Mouse (Mus musculus) T-helper 17 cell (primary cell): ENCODE results near the gene Plxnc1.

ENCODE experiments used
- in situ Hi-C, 2 experiments: fragments of 300-600 bp; cut with MboI, MseI; formaldehyde crosslinking; loops; 1 replicate in 1 of 2; 2 replicates in 1 of 2; pipeline ENCODE4 v1.15.1; 2025; ENCODE audit warnings: high pct_unique_total_duplicates in 2 of 2

Gene Plxnc1

GRCm38 (mm10) chr10:94827325-94827724, 117.3 kb downstream of the Plxnc1 start:
- in situ Hi-C loops, result loop anchor here in 1 of 2 experiments (10.0 kb wide), 1 partner anchor 117 kb away; the partner anchor contains the start of gene Plxnc1

GRCm38 (mm10) chr10:94826436-94826835, 118.2 kb downstream of the Plxnc1 start:
- in situ Hi-C loops, result loop anchor here in 1 of 2 experiments (10.0 kb wide), 1 partner anchor 118 kb away; the partner anchor contains the start of gene Plxnc1

- in situ Hi-C loops, result loop anchor here in 1 of 2 experiments (10.0 kb wide), 1 partner anchor 119 kb away; the partner anchor contains the start of gene Plxnc1
Observed at GRCm38 (mm10) chr10:94825951-94826350, 118.7 kb downstream of the Plxnc1 start.

- in situ Hi-C loops, result loop anchor here in 1 of 2 experiments (10.0 kb wide), 1 partner anchor 121 kb away; the partner anchor contains the start of gene Plxnc1
Observed at GRCm38 (mm10) chr10:94823971-94824760, 120.5 kb downstream of the Plxnc1 start.

GRCm38 (mm10) chr10:94818781-94819665, 125.6 kb downstream of the Plxnc1 start:
- in situ Hi-C loops, result no loop called here

GRCm38 (mm10) chr10:94818127-94818526, 126.5 kb downstream of the Plxnc1 start:
- in situ Hi-C loops, result no loop called here

- in situ Hi-C loops, result no loop called here
Observed at GRCm38 (mm10) chr10:94811907-94812851, 132.5 kb downstream of the Plxnc1 start.

GRCm38 (mm10) chr10:94809946-94810472, 134.6 kb downstream of the Plxnc1 start:
- in situ Hi-C loops, result loop anchor here (5.0 kb wide), 1 partner anchor 1697 kb away; no protein-coding TSS in a partner anchor

GRCm38 (mm10) chr10:94808275-94808674, 136.4 kb downstream of the Plxnc1 start:
- in situ Hi-C loops, result loop anchor here (5.0 kb wide), 1 partner anchor 1699 kb away; no protein-coding TSS in a partner anchor

GRCm38 (mm10) chr10:94807323-94807722, 137.3 kb downstream of the Plxnc1 start:
- in situ Hi-C loops, result loop anchor here (5.0 kb wide), 1 partner anchor 1700 kb away; no protein-coding TSS in a partner anchor

GRCm38 (mm10) chr10:94804909-94805220, 139.8 kb downstream of the Plxnc1 start:
- in situ Hi-C loops, result loop anchor here (5.0 kb wide), 1 partner anchor 1702 kb away; no protein-coding TSS in a partner anchor

GRCm38 (mm10) chr10:94804029-94804908, 140.4 kb downstream of the Plxnc1 start:
- in situ Hi-C loops, result no loop called here

GRCm38 (mm10) chr10:94800677-94801354, 143.8 kb downstream of the Plxnc1 start:
- in situ Hi-C loops, result no loop called here

GRCm38 (mm10) chr10:94799485-94800239, 145.0 kb downstream of the Plxnc1 start:
- in situ Hi-C loops, result no loop called here

GRCm38 (mm10) chr10:94798128-94798527, 146.5 kb downstream of the Plxnc1 start:
- in situ Hi-C loops, result no loop called here

GRCm38 (mm10) chr10:94794666-94795244, 149.9 kb downstream of the Plxnc1 start:
- in situ Hi-C loops, result no loop called here

GRCm38 (mm10) chr10:94793914-94794313, 150.7 kb downstream of the Plxnc1 start:
- in situ Hi-C loops, result no loop called here

GRCm38 (mm10) chr10:94789205-94789604, 155.4 kb downstream of the Plxnc1 start:
- in situ Hi-C loops, result no loop called here
